Mouse (Mus musculus) naive thymus-derived CD4-positive, alpha-beta T cell, adult 2 months (primary cell): Measurements from ENCODE around the gene Ear10.
"Not testable (repeated sequence)": the region's sequence is repeated elsewhere in the genome, so short reads cannot be mapped to it uniquely, and the experiment has no call there.

Source experiments
- DNase-seq: peaks from one replicate; pipeline ENCODE4 v3.0.0-alpha.2; 2011; ENCODE audit warnings: low read depth

Gene Ear10

GRCm38 (mm10) chr14:43923459-43923858 lies at the start of gene Ear10:
Gene Ear10 (minus strand): TSS chr14:43923559.
- DNase-seq = not testable (repeated sequence)

DNA sequence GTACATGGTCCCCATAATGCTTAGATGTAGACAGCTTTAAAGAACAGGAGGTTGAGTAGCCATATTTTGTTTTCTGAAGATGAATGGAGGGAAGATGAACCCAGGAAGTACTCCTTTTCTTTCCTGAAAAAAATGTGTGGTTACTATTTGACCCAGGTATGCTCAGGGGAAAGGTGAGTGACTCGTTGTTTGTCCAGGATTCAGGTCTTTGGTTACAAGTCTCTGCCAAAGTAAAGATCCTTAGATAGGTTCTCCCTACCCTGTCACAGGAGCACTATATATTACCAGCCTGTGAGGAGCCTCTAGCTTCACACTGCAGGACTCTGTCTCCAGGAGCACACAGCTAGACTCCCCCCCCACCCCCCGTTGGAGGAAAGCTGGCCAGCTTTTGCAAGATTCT lies 33.4 kb upstream of the Ear10 start, which contains the start of gene Ang5:
Ang5 (plus strand) TSS at position 301 of the 400 bp plus-strand sequence.
- DNase-seq = not testable (repeated sequence)

DNA sequence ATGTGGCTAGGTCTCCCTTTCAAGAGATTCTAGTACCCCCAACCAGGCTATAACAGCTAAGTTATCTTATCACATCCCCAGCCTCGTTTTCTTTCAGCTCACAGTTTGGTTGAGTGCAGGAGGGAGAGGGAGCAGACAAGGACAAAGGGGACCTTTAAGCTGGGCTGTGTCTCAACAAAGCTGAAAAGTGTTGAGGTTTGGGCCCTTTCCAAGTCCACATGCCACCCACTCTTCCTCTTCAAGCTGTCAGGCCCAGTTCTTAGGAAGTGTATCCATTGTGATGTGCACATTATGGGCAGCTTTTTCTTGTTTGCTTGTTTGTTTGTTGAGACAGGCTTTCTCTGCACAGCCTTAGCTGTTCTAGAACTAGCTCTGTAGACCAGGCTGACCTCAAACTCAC lies 31.7 kb upstream of the Ear10 start:
- not testable (repeated sequence) for DNase-seq

DNA sequence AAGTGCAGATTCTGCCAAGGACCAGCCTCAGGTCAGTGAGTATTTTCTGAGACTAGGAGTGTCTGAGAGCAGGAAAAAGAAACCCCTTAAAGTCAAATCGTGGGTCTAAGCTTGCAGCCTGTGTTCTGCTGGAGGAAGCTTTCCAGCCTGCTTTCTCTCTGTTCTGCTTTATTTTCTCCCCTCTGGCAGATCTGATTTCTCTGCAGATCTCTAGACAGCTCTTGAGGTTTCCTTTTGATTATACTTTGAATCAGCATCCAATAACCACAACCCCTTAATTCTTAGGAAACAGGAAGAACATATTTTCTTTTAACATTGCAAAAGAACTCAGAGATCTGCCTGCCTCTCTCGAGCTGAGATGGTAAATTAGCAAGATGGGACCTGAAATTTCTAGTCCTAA lies 30.0 kb upstream of the Ear10 start:
- not testable (repeated sequence) for DNase-seq

GRCm38 (mm10) chr14:43933399-43933798 lies 10.0 kb upstream of the Ear10 start:
- DNase-seq = not testable (repeated sequence)

DNA sequence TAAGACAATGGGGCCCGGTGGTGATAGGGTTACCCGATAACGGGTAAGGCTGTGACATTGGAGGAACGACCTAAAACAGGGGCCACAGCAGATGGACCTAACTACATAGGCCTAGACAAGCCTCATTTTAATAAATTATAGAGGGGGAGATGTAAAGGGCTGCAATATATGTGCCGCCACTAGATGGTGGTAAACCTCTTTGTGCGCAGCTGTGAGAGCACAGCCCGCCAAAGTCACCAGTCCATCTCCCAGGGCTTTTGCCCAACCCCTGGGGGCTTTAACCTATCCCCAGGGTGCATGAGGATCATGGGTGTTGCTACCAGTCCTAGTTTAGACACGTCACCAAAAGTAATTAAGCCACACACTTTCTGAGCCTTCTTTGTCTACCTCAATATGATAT lies 9.6 kb upstream of the Ear10 start:
- DNase-seq = peak; percentile 38

DNA sequence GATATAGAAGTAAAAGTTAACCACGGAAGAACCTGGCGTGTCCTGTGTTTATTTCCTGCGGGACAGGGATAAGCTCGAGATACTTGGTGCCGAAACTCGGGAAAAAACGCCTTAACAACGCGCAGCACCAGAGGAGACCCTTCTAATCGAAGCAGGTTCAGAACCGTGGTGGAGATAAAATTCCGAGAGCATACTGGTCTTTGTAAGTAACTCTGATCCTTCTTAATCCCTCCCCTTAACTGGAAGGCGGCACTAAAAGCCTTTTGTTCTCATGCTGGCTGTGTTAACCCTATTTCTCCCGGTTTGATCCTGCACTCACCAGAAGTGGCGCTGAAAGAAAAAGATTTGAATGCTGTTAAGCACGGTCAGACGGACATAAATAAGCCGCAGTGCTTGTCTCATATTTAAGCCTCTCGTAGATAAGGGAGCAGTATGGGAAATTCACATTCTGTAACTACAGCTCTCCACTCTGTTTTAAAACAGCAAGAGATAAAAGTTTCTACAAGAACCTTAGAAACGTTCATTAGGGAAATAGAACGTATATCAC lies 2.1 kb upstream of the Ear10 start:
- peak; percentile 55 for DNase-seq

GRCm38 (mm10) chr14:43924688-43925403 lies 1.5 kb upstream of the Ear10 start, which contains the start of gene Gm8113:
Gene Gm8113 (plus strand): TSS chr14:43925390.
- peak; percentile 76 for DNase-seq

GRCm38 (mm10) chr14:43918214-43918613 lies 5.1 kb downstream of the Ear10 start:
- DNase-seq = not testable (repeated sequence)

DNA sequence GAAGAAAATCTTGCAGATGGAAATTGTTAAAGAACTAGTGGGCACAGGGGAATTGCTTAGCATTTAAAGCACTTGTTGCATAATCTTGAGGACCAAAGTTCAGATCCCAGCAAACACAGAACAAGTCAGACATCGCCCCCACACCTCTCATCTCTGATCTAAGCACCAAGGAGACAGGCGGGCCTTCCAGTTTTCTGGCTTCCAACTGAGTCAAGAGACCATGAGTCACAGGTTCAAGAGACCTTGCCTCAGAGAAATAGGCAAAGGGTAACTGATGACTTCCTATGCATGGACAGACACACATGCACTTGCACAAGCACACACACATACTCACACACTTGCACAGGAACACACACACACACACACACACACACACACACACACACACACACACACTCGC lies 24.8 kb downstream of the Ear10 start:
- DNase-seq = not testable (repeated sequence)

DNA sequence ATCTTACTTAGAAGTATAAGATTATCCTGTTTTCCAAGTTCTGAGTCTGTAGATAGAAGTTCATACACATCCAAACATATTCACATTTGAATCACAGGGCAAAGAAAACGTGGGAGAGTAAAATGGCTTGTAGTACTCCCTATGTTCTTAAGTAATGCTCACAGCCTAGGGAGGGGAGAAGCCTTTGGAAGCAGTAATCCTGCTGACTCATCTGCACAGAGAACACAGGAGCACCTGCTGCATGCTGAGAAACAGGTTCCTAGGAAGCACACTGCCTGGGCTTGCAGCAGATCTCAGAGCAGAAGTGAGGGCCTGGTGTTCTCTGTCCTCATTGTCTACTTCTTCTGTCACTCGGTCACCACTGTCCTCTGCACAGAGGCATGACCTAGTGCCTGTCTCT lies 28.0 kb downstream of the Ear10 start:
- not testable (repeated sequence) for DNase-seq

DNA sequence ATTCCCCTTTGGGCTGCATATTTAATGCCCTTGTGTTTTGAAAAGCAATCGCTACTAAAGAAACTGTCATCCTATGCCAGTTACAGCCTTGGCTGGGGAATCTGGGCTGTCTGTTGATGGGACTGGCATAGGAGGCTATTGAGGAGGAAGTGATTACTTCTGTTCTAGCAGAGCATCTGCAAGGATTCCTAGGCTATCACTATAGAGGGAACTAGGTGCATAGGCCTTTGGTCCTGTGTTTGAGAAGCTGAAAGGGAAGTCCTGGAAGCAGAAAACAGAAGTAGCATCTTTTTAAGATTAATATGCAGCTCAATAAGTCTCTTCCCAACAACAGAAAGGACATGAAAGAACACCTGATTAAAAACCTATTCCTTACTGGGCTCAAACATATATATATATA lies 32.1 kb downstream of the Ear10 start:
- DNase-seq = not testable (repeated sequence)

- DNase-seq = not testable (repeated sequence)
Measured at GRCm38 (mm10) chr14:43886235-43886634, 37.1 kb downstream of the Ear10 start.

DNA sequence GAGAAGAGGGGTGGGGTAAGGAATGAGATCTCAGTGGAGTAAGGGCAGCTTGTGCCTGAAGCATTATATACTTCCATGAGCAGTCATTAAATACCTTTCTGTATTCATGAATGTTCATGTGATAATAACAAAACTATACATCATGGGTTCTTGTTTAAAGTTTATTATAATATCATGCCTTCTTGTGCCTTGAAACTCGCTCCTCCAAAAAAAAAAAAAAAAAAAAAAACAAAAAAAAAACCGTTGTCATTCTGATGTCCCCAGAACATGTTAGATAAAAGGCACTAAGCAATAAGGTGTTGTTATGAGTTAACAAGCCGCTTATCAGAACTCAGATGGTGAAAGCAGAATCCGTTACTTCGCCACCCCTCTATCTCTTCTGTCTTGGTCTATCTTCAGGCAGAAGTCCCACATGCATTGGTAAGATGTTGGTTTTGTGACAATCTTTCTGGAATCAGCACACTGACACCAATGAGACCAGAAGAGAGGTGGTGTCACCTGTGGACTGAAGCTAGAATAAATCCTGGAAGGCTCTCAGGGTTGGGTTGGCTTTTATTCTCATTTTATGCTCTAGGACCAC lies 43.3 kb downstream of the Ear10 start:
- not testable (repeated sequence) for DNase-seq

DNA sequence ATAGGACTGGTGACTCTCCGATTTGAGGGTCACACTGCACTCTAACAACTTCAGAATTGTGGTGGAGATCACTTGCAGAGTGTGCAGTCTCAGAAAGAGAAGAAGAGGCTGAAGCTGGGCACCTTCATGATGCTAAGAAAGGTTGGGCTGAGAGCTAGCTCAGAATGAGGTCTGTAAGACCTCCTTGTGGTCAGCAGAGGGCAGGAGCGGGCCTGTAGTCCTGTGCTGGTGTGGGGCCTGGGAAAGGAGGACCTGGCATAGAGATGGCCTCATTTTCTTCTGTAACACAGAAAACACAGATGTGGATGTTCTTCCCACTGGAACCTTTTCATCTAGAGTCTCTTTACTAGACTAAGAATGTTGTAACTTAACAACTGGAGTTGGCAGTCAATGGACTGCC lies 45.6 kb downstream of the Ear10 start:
- DNase-seq = not testable (repeated sequence)

DNA sequence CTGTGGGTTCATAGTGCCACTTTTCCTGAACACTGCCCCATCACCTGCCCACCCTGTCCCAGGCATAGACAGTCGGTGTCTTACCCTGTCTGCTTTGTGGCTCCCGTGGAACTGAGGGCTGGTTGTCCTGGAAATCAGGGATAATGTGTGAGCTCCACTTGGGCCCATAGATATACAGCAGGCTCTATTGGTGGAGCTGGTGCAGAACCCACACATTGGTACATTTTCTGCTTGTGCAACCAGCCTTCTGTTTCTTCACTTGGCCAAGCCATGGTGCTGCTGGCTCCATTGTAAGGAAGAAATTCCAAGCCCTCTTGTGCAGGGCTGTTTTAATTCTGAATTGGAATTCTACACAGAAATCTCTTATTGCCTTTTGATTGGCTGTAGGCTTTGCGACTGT lies 47.9 kb downstream of the Ear10 start, which contains the start of gene Ear1:
Ear1 (minus strand) TSS at position 101 of the 400 bp plus-strand sequence.
- not testable (repeated sequence) for DNase-seq

- DNase-seq = not testable (repeated sequence)
Measured at GRCm38 (mm10) chr14:43874862-43875261, 48.5 kb downstream of the Ear10 start.
